Mouse (Mus musculus): ENCODE results near the gene Mmp28. TPM values are rescaled to one million over a fixed set of nuclear protein-coding genes. Genes with fewer than 3 reads are reported as not detected.

Gene Mmp28
- total RNA-seq, 2 experiments from 2014 or later: 3.9 to 4.3 TPM

GRCm38 (mm10) chr11:83448021-83448926 is 14.6 kb downstream of the Mmp28 start:
- DNase-seq (ENCODE audit: low spot score in 2 of 2): no peak

- no peak for DNase-seq (ENCODE audit: low spot score in 2 of 2)
Observed at GRCm38 (mm10) chr11:83447612-83448011, 15.3 kb downstream of the Mmp28 start.

- no peak for DNase-seq (ENCODE audit: low spot score in 2 of 2)
Observed at GRCm38 (mm10) chr11:83445001-83445400, 17.9 kb downstream of the Mmp28 start.

- DNase-seq (ENCODE audit: low spot score in 2 of 2): no peak
Observed at GRCm38 (mm10) chr11:83443824-83444223, 19.0 kb downstream of the Mmp28 start.

- peak; percentile 83 to 86 for DNase-seq (ENCODE audit: low spot score in 2 of 2)
Observed at GRCm38 (mm10) chr11:83442596-83443267, 20.1 kb downstream of the Mmp28 start.

GRCm38 (mm10) chr11:83441235-83441634 is 21.6 kb downstream of the Mmp28 start:
- DNase-seq (ENCODE audit: low spot score in 2 of 2): no peak

GRCm38 (mm10) chr11:83440081-83441064 is 22.5 kb downstream of the Mmp28 start:
- peak; percentile 86 to 90 for DNase-seq (ENCODE audit: low spot score in 2 of 2)

GRCm38 (mm10) chr11:83439426-83440060 is 23.3 kb downstream of the Mmp28 start:
- DNase-seq (ENCODE audit: low spot score in 2 of 2): no peak

GRCm38 (mm10) chr11:83437377-83437776 is 25.5 kb downstream of the Mmp28 start, which contains the start of gene 1700020L24Rik:
Gene 1700020L24Rik, plus strand, starts transcription at chr11:83437677.
- no peak for DNase-seq (ENCODE audit: low spot score in 2 of 2)

GRCm38 (mm10) chr11:83432533-83432932 is 30.3 kb downstream of the Mmp28 start:
- DNase-seq (ENCODE audit: low spot score in 2 of 2): no peak

- no peak for DNase-seq (ENCODE audit: low spot score in 2 of 2)
Observed at GRCm38 (mm10) chr11:83429355-83429754, 33.5 kb downstream of the Mmp28 start, which contains the start of gene Gas2l2. Gene Gas2l2, minus strand, starts transcription at chr11:83429455.

GRCm38 (mm10) chr11:83426964-83427363 is 35.9 kb downstream of the Mmp28 start:
- DNase-seq (ENCODE audit: low spot score in 2 of 2): no peak

- peak; percentile 85 to 87 for DNase-seq (ENCODE audit: low spot score in 2 of 2)
Observed at GRCm38 (mm10) chr11:83424681-83425080, 38.2 kb downstream of the Mmp28 start.

GRCm38 (mm10) chr11:83421305-83421704 is 41.6 kb downstream of the Mmp28 start:
- DNase-seq (ENCODE audit: low spot score in 2 of 2): peak; percentile 56 to 61

GRCm38 (mm10) chr11:83420338-83420737 is 42.5 kb downstream of the Mmp28 start:
- DNase-seq (ENCODE audit: low spot score in 2 of 2): peak in 1 of 2 experiments; percentile 58

GRCm38 (mm10) chr11:83418566-83418965 is 44.3 kb downstream of the Mmp28 start:
- peak; percentile 59 to 68 for DNase-seq (ENCODE audit: low spot score in 2 of 2)

GRCm38 (mm10) chr11:83417708-83418107 is 45.2 kb downstream of the Mmp28 start:
- no peak for DNase-seq (ENCODE audit: low spot score in 2 of 2)

- DNase-seq (ENCODE audit: low spot score in 2 of 2): peak in 1 of 2 experiments; percentile 61
Observed at GRCm38 (mm10) chr11:83417080-83417479, 45.8 kb downstream of the Mmp28 start.

- DNase-seq (ENCODE audit: low spot score in 2 of 2): no peak
Observed at GRCm38 (mm10) chr11:83410510-83410909, 52.4 kb downstream of the Mmp28 start.

- DNase-seq (ENCODE audit: low spot score in 2 of 2): peak in 1 of 2 experiments; percentile 46
Observed at GRCm38 (mm10) chr11:83409792-83410291, 53.0 kb downstream of the Mmp28 start.

All from layer of hippocampus, postnatal 10 days (tissue).